Mouse (Mus musculus) bone marrow, adult 2 months (tissue): ENCODE data around the gene Rhbdl1.

Experiments
- CTCF ChIP-seq: fragments of 200-500 bp; IDR thresholded peaks from 2 replicates; pipeline ENCODE4 v1.5.1; 2011; ENCODE audit warnings: low read length, control low read depth; ENCODE audit not compliant: control insufficient read depth, insufficient read depth
- POLR2A ChIP-seq: fragments of 200-500 bp; IDR thresholded peaks from 2 replicates; pipeline ENCODE4 v1.6.1; 2011; ENCODE audit warnings: low read depth, mild to moderate bottlenecking, control low read depth, low read length, borderline replicate concordance; ENCODE audit not compliant: control insufficient read depth

- TF ChIP-seq CTCF, result no peak
- TF ChIP-seq POLR2A, result peak; percentile 82; the same call in 1 of the 2 replicates
Measured at GRCm38 (mm10) chr17:25832436-25833290, 4.4 kb downstream of the Rhbdl1 start.
